Mouse (Mus musculus) cerebellum, adult 2 months (tissue): ENCODE results near the gene Igf1r.

Experiments used
- CTCF ChIP-seq: fragments of 200-500 bp; IDR thresholded peaks from 2 replicates; pipeline ENCODE4 v1.5.1; 2011; ENCODE audit warnings: low read depth, mild to moderate bottlenecking, control low read depth, low read length, moderate library complexity, borderline replicate concordance; ENCODE audit not compliant: insufficient read depth
- POLR2A ChIP-seq: fragments of 200-500 bp; IDR thresholded peaks from 2 replicates; pipeline ENCODE4 v1.6.1; 2011; ENCODE audit warnings: low read length, control low read depth, borderline replicate concordance; ENCODE audit not compliant: insufficient read depth

DNA sequence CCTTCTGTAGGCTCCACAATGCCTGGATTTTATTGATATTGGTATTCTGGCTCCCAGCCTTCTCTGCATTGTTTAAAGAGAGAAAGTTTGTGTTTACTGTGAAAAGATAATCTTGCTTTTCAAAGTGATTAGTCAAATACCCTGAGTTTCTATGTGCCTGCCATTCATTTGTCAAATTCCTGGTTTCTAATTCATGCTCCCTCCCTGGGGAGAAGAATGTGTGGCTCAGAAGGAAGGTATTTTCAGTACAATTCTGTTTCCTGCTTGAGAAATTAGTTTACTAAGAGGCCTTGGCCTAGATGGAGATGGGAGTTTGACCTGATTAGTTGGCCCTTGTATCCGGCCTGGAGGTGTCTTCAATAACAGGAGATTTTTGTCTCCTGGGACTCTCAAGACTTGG lies 228.5 kb downstream of the Igf1r start:
- TF ChIP-seq POLR2A = no peak
- no peak for TF ChIP-seq CTCF
